Mouse (Mus musculus) left cerebral cortex, postnatal 4 days (tissue): ENCODE measurements around the gene Pacsin1. TPM values are rescaled to one million over a fixed set of nuclear protein-coding genes. Genes with fewer than 3 reads are reported as not detected.

Experiments
- total RNA-seq, 2 experiments: library from RNA; stranded (reverse); gene quantifications; 2 replicates each; pipeline ENCODE4 v1.2.3; 2021

Gene Pacsin1
- total RNA-seq, 2 experiments from 2014 or later = 66.7 to 77.1 TPM

Other genes with a start within 250 kb of the Pacsin1 start
- gene Grm4, start 134.1 kb upstream of the Pacsin1 start, total RNA-seq = 10 to 100 TPM; 14.4 to 18.2 TPM
- 10 to 100 TPM; 43.6 to 45.5 TPM for gene Hmga1, start 99.0 kb upstream of the Pacsin1 start, total RNA-seq
- 10 to 100 TPM; 61.2 to 61.6 TPM for gene AI413582, start 89.8 kb upstream of the Pacsin1 start, total RNA-seq
- gene Nudt3, start 32.0 kb upstream of the Pacsin1 start, total RNA-seq = 100 to 1,000 TPM; 506 to 527 TPM
- not detected for gene RPS10-NUDT3, start 20.3 kb upstream of the Pacsin1 start, total RNA-seq
- 100 to 1,000 TPM; 695 to 751 TPM for gene Rps10, start 18.8 kb upstream of the Pacsin1 start, total RNA-seq
- gene Spdef, start 73.4 kb downstream of the Pacsin1 start, total RNA-seq = 1 to 10 TPM; 2.8 to 5.8 TPM
- gene D17Wsu92e, start 165.1 kb downstream of the Pacsin1 start, total RNA-seq = 10 to 100 TPM; 90.2 to 90.3 TPM
- gene Snrpc, start 182.6 kb downstream of the Pacsin1 start, total RNA-seq = 100 to 1,000 TPM in 1 of 2 experiments, 10 to 100 TPM in 1; 97.7 to 108 TPM
- 10 to 100 TPM; 25.6 to 29.4 TPM for gene Uhrf1bp1, start 200.9 kb downstream of the Pacsin1 start, total RNA-seq